Mouse (Mus musculus): Measurements from ENCODE around the gene Gm45521. TPM values are rescaled to one million over a fixed set of nuclear protein-coding genes. Genes with fewer than 3 reads are reported as not detected.
"Not testable (repeated sequence)": the region's sequence is repeated elsewhere in the genome, so short reads cannot be mapped to it uniquely, and the experiment has no call there.

The Gm45521 gene
- total RNA-seq, 2 experiments from 2014 or later: not detected

DNA sequence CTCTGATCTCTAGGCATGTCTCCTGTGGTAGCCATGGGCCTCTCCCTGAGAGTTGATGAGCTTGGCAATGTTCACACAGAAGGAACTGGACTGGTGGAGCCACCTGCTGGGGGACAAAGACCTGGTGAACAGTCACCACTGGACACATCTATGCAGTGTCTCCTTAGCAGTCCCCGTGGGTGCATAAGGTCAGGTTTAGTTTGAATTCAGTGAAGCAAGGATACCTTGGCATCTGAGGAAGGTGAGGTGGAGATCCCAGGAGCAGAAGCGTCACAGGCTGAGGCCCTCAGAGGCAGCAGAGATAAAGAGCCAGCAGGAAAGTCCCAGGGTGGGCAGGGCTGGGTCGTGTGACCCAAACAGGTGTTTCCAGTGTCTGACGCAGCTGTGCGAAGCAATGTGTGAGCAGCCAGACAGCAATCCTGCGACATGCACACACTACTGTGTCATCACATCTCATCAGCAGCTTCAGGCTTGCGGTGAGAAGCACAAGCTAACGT, 37.2 kb downstream of the Gm45521 start, which contains the start of gene Dnase1l3:
Gene Dnase1l3, minus strand, starts transcription at position 303 of the 497 bp plus-strand sequence.
- peak; percentile 61 to 76 for DNase-seq
- intact Hi-C loops (cut with DNase I): loop anchor here (1.0 kb wide), 2 partner anchors 30 to 177 kb away; partner anchors contain the start of gene Flnb

DNA sequence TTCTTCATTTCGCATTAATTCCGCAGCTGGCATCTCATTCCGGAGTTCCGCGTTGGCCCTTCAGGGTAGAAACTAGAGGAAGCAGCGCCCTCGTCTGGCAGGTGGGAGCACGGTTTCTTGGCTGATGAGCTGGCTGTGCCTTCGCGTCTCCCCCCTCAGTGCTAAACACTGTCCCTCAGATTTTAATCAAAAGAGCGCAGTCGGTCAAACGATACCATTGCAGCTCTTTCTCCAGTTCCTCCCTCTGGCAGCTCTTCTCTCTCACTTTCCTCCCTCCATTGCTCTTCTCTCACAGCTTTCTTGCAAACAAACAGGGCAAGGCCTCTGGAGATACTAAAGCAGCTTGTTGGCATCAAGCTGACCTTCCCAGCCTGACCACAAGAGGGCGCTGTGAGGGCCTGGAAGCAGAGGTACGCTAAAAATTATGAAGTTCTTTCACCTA, 40.2 kb downstream of the Gm45521 start:
- DNase-seq: peak; percentile 90 to 94
- intact Hi-C loops (cut with DNase I): loop anchor here (2.0 kb wide), 1 partner anchor 48 kb away; no protein-coding TSS in a partner anchor

DNA sequence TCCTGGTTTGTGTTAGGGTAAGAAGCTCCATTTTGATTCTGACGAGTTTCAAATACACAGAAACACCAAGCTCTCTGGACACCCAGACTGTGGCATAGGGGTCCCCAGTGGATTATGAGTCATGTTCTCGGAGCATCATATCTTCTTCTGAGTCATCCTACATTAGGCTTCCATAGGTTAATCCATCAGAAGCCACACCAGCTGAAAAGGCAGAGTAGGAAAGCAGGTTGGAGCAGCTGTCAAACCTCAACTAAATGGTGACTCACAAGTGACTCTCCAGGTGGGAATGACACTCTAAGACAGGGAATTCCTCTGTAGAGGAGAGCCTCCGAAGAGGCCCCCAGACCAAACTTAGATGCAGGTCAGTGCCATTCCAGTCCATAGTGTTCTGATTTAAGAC, 41.9 kb downstream of the Gm45521 start:
- intact Hi-C loops (cut with DNase I): no loop called here

DNA sequence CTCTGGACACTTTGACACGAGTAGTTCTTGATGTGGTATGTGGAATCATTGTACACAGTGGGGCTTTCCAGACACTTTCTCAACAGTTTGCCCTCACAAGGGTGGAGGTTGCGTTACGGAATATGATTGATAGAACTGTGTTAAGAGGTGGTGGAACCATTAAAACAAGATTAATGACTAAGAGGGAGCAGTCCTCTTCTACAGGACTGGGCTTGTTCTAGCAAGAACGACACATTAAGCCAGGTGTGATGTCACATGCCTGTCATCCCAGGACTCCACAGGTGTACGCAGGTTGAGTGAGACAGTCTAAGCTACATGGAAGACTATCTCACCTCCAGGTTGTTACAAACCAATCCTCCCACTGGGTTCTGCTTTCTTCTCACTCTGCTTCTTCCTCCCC, 42.3 kb downstream of the Gm45521 start:
- DNase-seq: no peak
- intact Hi-C loops (cut with DNase I): no loop called here

More for the DNA sequence above, 41.9 kb downstream of the Gm45521 start:
- no peak for DNase-seq

DNA sequence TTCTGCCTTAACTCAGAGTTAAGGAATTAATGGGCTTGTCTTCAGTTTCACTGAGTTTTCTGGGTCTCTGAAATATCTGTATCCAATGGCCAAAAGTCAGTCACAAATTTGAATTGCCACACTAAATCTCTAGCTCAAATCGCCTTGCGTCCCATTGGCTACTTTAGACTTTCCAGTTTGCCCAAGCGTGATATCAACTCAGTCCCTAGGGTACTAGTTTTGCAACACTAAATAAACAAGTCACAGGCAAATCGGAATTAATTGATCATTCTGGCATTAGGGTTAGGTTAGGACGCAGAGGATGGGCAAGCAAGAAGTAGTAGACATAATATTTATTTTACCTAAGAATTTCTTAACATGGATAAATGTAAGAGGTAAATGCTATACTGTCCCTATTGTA, 43.2 kb downstream of the Gm45521 start:
- DNase-seq: no peak
- intact Hi-C loops (cut with DNase I): no loop called here

DNA sequence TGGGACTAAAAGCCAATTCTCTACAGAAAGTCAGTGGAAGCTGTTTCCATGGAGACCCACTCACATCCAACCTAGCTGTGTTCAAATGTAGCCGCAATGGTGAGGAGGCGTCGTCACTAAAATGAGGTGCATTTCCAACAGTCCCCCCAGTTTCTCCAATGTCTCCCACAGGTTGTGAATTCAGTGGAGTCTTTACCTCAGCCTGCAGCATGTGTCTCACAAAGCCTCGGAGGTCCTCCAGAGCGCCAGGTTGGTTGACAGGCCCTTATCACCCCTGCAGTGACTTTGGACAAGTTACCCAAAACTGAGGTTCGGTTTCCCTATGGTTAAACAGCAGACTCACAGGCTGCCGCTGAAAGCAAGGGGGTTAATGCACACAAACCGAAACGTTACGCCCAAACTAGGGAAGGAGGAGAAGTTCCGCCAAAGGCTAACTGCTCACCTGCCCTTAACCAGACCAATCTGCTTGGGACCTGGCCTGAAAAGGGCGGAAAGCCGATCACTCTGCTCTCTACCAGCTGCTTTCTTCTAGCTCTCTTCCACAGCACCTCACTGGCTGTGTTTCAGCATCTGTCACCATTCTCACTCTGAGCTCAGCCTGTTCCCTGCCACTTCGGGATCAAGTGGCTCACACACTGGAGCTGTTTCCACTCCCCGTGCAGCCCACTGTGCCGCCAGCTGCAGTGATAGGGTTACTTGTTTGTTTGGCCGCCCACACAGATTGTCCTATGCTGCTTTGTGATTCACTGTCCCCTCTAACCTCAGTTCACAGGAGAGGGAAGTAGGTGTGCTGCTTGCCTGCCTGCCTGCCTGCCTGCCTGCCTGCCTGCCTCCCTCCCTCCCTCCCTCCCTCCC, 44.0 kb downstream of the Gm45521 start:
- intact Hi-C loops (cut with DNase I): loop anchor here (1.0 kb wide), 1 partner anchor 42 kb away; no protein-coding TSS in a partner anchor
- DNase-seq: no peak

DNA sequence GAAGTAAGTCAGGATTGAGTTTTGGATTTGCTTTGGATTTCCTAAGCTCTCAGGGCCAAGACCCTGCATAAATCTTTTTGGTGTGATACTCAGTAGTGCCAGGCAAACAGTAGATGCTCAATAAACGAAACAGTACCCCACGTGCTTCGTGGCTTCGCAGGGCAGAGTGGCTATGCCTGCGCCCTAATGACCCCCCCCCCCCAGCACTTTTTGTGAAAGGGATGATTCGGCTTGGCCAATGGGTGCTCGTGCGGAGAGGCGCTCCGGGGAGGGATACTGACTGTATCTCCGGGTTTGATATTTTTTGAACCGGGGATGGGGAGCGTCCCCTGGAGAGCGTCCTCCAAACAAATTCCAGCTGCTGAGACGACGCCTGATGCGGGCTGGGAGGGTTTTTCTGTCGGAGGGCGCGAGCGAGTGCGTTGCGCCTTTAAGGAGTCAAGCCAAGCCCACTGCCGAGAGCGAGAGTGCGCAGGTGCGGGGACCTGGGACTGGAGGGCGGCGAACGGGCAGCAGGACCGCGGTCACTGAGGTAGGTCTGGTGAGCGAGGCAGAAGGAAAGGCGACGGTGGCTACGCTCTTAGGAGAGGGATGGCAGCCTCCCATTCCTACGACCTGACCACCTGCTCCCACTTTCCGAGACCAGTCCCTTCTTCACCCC, 45.5 kb downstream of the Gm45521 start, which contains the start of gene Abhd6:
Gene Abhd6, plus strand, starts transcription at position 471 of the 661 bp plus-strand sequence.
- intact Hi-C loops (cut with DNase I): no loop called here
- peak; percentile 86 to 91 for DNase-seq

DNA sequence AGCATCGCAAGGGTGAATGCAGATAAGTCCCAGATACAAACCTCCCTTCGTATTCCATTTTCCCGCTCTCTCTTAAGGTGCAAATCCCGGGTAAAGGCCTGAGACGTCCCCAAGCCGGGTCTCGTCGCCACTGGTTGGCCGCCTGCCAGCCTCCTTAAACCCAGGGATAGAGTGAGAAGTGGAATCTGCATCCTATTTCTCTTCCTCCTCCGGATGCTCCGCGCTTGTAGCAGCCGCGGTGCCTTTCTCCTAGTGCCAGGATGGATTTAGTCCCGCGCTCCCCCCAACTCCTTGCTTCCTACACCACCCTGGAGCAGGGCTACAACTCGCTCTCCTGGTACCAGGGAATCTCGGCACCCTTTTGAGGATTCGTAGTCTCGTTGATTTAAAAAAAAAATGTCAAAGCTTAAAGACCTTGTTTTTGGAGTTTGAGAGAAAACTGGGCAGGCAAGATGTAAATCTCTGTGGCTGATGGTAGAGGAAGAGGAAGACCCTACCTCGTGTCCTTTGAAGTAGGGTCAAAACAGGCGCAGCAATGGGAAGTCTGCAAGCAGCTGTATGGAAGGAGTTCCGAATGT, 46.1 kb downstream of the Gm45521 start:
- intact Hi-C loops (cut with DNase I): no loop called here
- DNase-seq: peak in 1 of 2 experiments; percentile 62

DNA sequence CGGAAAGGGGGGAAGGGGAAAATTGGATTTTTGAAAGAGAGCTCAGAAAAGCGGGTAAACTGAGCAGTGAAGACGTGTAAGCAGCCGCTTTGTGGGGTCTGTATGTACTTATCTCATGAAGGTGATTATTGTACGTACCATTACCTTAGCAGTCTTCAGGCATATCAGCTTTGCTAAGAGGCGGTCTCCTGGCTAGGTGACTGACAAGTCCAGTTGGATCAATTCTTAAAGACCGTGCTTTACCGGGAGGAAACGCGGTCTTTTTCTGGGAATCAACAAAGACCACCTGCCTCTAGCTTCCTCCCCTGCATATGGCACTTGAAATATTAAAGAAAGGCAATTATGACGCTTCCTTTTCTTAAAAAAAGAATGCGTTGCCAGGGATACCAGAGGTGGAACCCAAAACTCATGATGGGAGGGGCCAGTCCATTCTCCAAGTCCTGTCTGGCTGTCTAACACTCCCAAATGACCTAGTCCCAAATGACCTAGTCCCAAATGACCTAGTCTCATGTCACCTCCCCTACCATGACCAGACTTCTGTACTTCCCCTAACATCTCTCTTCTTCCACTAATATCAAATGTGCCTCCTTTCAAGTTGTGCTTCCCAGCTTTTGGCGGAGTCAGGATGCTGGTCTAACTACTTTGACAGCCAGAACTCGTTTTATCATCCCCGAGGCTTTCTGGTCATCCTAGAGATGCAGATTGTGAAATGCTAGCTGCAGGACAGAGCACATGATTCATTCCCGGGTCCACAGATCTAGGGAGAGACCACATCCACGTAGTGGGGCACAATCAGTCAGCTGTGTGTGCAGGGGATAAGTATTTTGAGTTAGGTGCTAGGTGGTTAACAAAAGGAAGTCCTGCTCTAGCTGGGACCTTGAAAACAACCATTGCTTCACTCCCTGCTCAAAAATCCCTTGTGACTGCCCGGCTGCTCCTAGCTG, 46.9 kb downstream of the Gm45521 start:
- DNase-seq: no peak
- intact Hi-C loops (cut with DNase I): no loop called here

DNA sequence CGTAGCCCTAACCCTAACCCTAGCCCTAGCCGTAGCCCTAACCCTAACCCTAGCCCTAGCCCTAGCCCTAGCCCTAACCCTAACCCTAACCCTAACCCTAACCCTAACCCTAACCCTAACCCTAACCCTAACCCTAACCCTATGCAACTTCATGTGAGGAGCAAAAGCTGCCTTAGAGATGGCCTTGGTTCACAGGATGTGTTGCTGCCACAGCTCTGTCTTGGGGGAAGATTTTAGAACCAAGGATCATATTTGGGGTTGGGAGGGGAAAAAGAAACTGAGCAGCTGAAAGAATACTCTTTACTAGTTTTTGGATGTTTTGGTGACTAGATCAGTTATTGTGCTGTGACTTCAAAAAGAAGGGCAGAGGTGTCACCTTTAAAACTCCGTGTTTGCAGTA, 49.0 kb downstream of the Gm45521 start:
- DNase-seq; intact Hi-C loops (cut with DNase I): not testable (repeated sequence)

DNA sequence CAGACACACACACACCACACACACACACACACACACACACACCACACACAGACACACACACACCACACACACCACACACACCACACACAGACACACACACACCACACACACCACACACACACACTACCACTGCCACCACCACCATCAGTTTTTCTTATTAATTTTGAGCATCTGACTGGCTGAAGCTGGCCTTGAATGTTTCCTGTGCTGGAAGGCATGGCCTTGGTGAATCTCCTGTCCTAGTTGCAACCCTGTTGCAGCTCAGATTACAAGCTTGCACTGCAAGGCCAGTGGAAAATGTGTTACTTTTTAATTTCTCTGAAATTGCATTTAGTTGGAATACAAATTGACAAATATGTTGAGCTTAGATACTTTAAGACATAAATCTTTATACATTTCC, 50.0 kb downstream of the Gm45521 start:
- intact Hi-C loops (cut with DNase I): no loop called here
- DNase-seq: no peak

DNA sequence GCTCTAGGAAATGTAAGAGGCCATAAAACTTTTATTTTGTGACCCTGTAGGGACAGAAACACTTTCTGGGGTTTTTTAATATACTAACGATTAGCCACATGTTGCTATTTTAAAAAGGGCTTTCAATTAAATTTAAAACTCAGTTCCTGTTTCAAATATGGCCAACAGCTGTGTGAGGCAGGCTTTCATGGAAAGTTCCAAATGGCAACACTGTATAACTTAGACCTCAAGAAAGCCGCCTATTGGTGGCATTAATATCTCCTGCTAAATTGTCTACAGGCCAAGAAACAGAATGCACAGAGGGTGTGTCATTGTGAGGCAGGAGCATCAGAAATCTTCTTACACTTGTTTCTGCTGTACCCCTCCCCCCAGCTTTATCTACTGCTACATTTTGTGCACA, 50.4 kb downstream of the Gm45521 start:
- intact Hi-C loops (cut with DNase I): no loop called here
- no peak for DNase-seq

DNA sequence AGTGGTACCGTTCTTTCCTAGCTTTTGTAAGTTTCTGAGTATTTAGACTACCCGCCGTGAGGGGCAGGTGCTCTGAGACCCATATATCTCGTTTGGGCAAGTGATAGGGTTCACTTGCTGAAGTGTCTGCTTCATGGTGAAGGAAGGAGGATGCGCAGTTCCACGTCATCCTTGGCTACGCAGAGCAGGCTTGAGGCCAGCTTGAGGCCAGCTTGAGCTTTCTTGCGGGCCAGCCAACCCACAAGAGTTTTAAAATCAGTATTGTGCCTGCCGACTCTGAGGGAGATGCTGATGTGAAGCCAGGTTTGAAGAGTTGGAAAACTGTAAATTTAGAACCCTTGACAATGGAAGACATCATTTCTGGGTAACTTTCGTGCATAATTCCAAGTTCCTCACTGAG, 50.8 kb downstream of the Gm45521 start:
- intact Hi-C loops (cut with DNase I): no loop called here
- DNase-seq: no peak

Other genes with a start within 250 kb of the Gm45521 start
- not detected for gene Gm26661, start 165.7 kb upstream of the Gm45521 start, total RNA-seq (2021)
- 10 to 100 TPM; 40.5 to 43.6 TPM for gene Flnb, start 139.3 kb upstream of the Gm45521 start, total RNA-seq (2021)
- not detected for gene Dnase1l3, start 37.3 kb downstream of the Gm45521 start, total RNA-seq (2021)
- 1 to 10 TPM; 8.0 TPM for gene Abhd6, start 45.6 kb downstream of the Gm45521 start, total RNA-seq (2021)
- 10 to 100 TPM; 21.5 to 24.6 TPM for gene Rpp14, start 123.1 kb downstream of the Gm45521 start, total RNA-seq (2021)
- 10 to 100 TPM; 21.4 to 26.2 TPM for gene Pxk, start 140.9 kb downstream of the Gm45521 start, total RNA-seq (2021)
- gene Pdhb, start 215.7 kb downstream of the Gm45521 start, total RNA-seq (2021): 100 to 1,000 TPM; 756 to 778 TPM

All from heart, postnatal 10 days (tissue).